Mouse (Mus musculus): ENCODE measurements around the gene Bmf. TPM values are rescaled to one million over a fixed set of nuclear protein-coding genes. Genes with fewer than 3 reads are reported as not detected.

Bmf gene
- polyA plus RNA-seq, 1 experiment from 2014 or later: 3.0 TPM

DNA sequence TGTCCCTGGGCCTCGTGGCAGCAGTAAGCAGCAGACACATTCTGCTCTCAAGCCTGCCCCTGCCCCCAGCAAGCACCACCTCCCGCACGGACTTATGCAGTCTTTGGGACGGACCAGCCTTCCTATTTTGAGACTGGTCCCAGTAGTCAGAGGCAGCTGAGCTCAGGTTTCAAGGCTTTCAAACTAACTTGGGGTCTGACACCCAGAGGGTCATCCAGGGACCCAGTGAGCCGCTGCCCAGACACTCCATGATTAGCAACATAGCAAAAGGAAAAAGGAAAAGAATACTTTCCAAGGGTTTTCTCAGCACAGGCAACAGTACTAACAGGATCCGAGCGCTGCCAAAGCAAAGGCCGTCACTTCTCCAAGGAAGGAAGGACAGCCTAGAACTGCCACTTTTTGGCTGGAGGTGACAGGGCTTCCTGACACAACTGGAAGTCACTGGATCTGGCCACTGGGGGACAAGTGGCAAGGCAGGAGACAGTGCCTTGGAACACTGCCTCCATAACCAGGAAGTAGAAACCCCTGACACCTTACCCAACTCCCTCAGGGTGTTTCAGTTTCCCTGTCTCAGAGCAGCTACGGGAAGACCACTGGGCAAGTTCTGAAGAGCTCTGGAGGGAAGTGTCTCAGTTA, 9.5 kb downstream of the Bmf start:
- Histone ChIP-seq H3K36me3 (ENCODE audit: control insufficient read depth, insufficient read depth, low read length) (no peaks in the 10 kb centered on the region), H3K4me3 (ENCODE audit: low read depth, low read length) (no peak overlapping the region), H3K9me3 (replicated peaks; ENCODE audit: control insufficient read depth, low read length) (no peaks in the 10 kb centered on the region), H3K27ac (ENCODE audit: low read depth, low read length) (no peak overlapping the region), H3K9ac (ENCODE audit: low read length) (no peak overlapping the region), H3K27me3 (replicated peaks; ENCODE audit: control insufficient read depth, insufficient read depth, low read length) (no peaks in the 10 kb centered on the region), H3K4me2 (ENCODE audit: low read length) (no peak overlapping the region), H3K4me1 (ENCODE audit: control insufficient read depth, insufficient read depth, low read length) (peaks cover 12% of the 10 kb centered on the region)
- 52% methylated on average over 9 of the region's 9 CpGs for WGBS
- ATAC-seq: no peak
- DNase-seq (ENCODE audit: low spot score): no peak

- no peaks in the 10 kb centered on the region for H3K9me3 ChIP-seq (replicated peaks; ENCODE audit: control insufficient read depth, low read length)
- no peaks in the 10 kb centered on the region for H3K36me3 ChIP-seq (ENCODE audit: control insufficient read depth, insufficient read depth, low read length)
- H3K27ac ChIP-seq (ENCODE audit: low read depth, low read length): no peak overlapping the region
- H3K4me2 ChIP-seq (ENCODE audit: low read length): no peak overlapping the region
- H3K27me3 ChIP-seq (replicated peaks; ENCODE audit: control insufficient read depth, insufficient read depth, low read length): no peaks in the 10 kb centered on the region
- ATAC-seq (no peak), DNase-seq (ENCODE audit: low spot score) (no peak)
- H3K4me1 ChIP-seq (ENCODE audit: control insufficient read depth, insufficient read depth, low read length): peaks cover 9% of the 10 kb centered on the region
- H3K9ac ChIP-seq (ENCODE audit: low read length): no peak overlapping the region
- no peak overlapping the region for H3K4me3 ChIP-seq (ENCODE audit: low read depth, low read length)
- WGBS: 67% methylated on average over 8 of the region's 8 CpGs
Observed at GRCm38 (mm10) chr2:118539040-118539439, 10.4 kb downstream of the Bmf start.

DNA sequence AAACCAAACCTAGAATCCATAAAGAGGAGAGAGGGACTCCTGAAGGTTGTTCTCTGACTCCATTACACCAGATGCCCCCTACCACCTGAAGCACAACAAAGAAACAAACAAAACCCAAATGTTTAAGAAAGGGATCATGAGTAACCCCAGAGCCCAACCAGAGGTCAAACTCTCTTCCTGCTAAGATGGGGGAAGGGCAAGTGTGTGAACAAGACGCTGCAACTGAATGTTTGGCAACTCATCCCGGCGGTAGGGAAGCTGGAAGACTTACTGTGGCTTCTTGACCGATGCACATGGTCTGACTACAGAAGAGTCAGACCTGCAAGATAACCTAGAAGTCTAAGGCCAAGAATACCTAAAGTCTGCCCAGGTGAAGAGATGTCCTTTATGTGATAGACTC, 12.3 kb downstream of the Bmf start:
- ATAC-seq (no peak), DNase-seq (ENCODE audit: low spot score) (no peak)
- Histone ChIP-seq H3K4me1 (ENCODE audit: control insufficient read depth, insufficient read depth, low read length) (peaks cover 12% of the 10 kb centered on the region), H3K4me2 (ENCODE audit: low read length) (no peak overlapping the region), H3K27ac (ENCODE audit: low read depth, low read length) (no peak overlapping the region), H3K9me3 (replicated peaks; ENCODE audit: control insufficient read depth, low read length) (no peaks in the 10 kb centered on the region), H3K9ac (ENCODE audit: low read length) (no peak overlapping the region), H3K27me3 (replicated peaks; ENCODE audit: control insufficient read depth, insufficient read depth, low read length) (no peaks in the 10 kb centered on the region), H3K36me3 (ENCODE audit: control insufficient read depth, insufficient read depth, low read length) (no peaks in the 10 kb centered on the region), H3K4me3 (ENCODE audit: low read depth, low read length) (no peak overlapping the region)
- WGBS: 57% methylated on average over 4 of the region's 4 CpGs

DNA sequence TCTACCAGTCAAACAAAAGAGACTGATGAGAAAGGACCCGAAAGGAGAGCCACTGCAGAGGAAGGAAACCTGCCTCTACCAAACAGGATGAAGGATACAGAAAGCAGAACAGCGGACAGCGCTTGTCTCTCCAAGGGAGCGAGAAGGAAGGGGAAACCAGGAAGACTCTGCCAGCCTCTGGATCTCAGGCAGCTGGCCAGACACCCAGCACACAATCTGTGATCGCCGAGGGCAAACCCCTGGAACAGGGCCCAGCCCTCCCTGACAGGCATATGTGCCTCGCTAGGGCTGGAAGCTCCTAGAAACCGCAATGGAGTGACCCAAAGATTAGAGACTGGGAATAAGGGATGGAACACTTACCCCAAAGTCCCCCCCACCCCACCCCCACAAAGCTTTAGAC, 12.9 kb downstream of the Bmf start:
- H3K4me2 ChIP-seq (ENCODE audit: low read length): no peak overlapping the region
- DNase-seq (ENCODE audit: low spot score): peak; percentile 49
- H3K9me3 ChIP-seq (replicated peaks; ENCODE audit: control insufficient read depth, low read length): no peaks in the 10 kb centered on the region
- 63% methylated on average over 8 of the region's 8 CpGs for WGBS
- H3K27ac ChIP-seq (ENCODE audit: low read depth, low read length): no peak overlapping the region
- ATAC-seq: no peak
- no peak overlapping the region for H3K4me3 ChIP-seq (ENCODE audit: low read depth, low read length)
- peaks cover 12% of the 10 kb centered on the region for H3K4me1 ChIP-seq (ENCODE audit: control insufficient read depth, insufficient read depth, low read length)
- no peaks in the 10 kb centered on the region for H3K27me3 ChIP-seq (replicated peaks; ENCODE audit: control insufficient read depth, insufficient read depth, low read length)
- H3K9ac ChIP-seq (ENCODE audit: low read length): no peak overlapping the region
- no peaks in the 10 kb centered on the region for H3K36me3 ChIP-seq (ENCODE audit: control insufficient read depth, insufficient read depth, low read length)

- Histone ChIP-seq H3K27ac (ENCODE audit: low read depth, low read length) (no peak overlapping the region), H3K27me3 (replicated peaks; ENCODE audit: control insufficient read depth, insufficient read depth, low read length) (no peaks in the 10 kb centered on the region), H3K36me3 (ENCODE audit: control insufficient read depth, insufficient read depth, low read length) (no peaks in the 10 kb centered on the region), H3K4me3 (ENCODE audit: low read depth, low read length) (no peak overlapping the region), H3K4me2 (ENCODE audit: low read length) (no peak overlapping the region), H3K9ac (ENCODE audit: low read length) (no peak overlapping the region), H3K4me1 (ENCODE audit: control insufficient read depth, insufficient read depth, low read length) (peaks cover 12% of the 10 kb centered on the region), H3K9me3 (replicated peaks; ENCODE audit: control insufficient read depth, low read length) (no peaks in the 10 kb centered on the region)
- WGBS: 79% methylated on average over 6 of the region's 6 CpGs
- ATAC-seq (no peak), DNase-seq (ENCODE audit: low spot score) (no peak)
Observed at GRCm38 (mm10) chr2:118536111-118536510, 13.4 kb downstream of the Bmf start.

DNA sequence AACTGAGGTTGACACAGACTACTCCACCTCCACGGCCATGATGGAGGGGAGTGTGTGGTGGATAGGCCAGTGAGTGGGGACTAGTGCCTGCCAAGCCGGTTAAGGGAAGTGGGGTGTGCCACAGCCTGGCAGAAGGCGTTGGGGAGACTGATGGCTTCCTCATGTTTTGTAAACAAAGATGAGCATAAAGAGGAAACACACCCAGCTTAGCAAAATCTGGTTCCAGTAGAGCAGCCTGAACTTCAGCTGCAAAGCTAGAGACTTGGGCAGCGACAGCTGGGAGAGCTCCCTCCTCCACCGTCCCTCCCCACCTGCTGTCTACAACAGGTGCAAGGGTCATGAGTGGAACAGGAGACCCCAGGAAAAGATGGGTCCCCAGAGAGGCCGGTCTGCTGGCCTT, 15.5 kb downstream of the Bmf start:
- peaks cover 15% of the 10 kb centered on the region for H3K4me1 ChIP-seq (ENCODE audit: control insufficient read depth, insufficient read depth, low read length)
- WGBS: 65% methylated on average over 6 of the region's 6 CpGs

DNA sequence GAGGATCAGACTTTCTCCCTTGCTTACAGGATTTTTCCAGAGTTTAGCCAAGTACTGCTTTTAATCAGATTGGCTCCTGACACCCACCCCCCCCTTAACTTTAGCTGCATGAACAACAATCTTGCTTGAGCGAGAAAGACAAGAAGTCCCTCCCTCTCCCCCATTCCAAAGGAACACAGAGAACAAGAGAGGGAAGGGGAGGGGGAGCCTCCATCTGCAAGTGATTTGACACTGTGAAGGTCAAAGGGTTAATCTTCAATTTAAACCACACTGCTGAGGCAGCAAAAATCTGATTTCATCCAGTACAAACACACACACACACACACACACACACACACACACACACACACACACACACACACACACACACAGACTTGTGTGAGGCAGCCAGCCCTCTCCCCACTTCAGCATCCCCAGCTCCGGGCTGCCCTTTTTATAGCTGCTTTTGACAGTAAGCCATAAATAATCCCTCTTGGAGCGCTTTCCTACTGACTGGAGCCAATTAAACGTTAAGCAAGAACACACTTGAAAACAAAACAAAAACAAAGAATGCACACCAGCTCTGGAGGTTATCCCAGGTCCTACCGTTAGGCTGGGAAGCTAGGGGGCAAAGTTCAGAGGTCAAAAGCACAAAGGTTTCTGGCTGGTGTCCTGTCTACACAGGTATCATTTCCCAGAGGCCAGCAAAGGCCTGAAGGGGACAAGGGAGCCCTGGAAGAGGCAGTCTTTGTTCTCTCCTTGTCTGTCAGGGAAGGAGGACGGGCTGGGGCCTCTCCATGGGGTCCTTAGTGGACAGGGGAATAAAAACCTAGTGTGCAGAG, 16.4 kb downstream of the Bmf start:
- ATAC-seq (peak; percentile 66), DNase-seq (ENCODE audit: low spot score) (peak; percentile 79)
- Histone ChIP-seq H3K27ac (ENCODE audit: low read depth, low read length) (peak overlapping the region; percentile 33; the same call in 1 of the 2 replicates), H3K4me3 (ENCODE audit: low read depth, low read length) (no peak overlapping the region), H3K4me2 (ENCODE audit: low read length) (no peak overlapping the region), H3K9me3 (replicated peaks; ENCODE audit: control insufficient read depth, low read length) (no peaks in the 10 kb centered on the region), H3K9ac (ENCODE audit: low read length) (peak overlapping the region; percentile 5; the same call in 1 of the 2 replicates), H3K27me3 (replicated peaks; ENCODE audit: control insufficient read depth, insufficient read depth, low read length) (no peaks in the 10 kb centered on the region), H3K4me1 (ENCODE audit: control insufficient read depth, insufficient read depth, low read length) (peaks cover 15% of the 10 kb centered on the region), H3K36me3 (ENCODE audit: control insufficient read depth, insufficient read depth, low read length) (no peaks in the 10 kb centered on the region)
- WGBS: 6% methylated on average over 6 of the region's 6 CpGs

More for the DNA sequence above, 15.5 kb downstream of the Bmf start:
- DNase-seq (ENCODE audit: low spot score): no peak
- H3K4me2 ChIP-seq (ENCODE audit: low read length): no peak overlapping the region
- no peak for ATAC-seq
- H3K9me3 ChIP-seq (replicated peaks; ENCODE audit: control insufficient read depth, low read length): no peaks in the 10 kb centered on the region
- peak overlapping the region; percentile 14; the same call in 1 of the 2 replicates for H3K27ac ChIP-seq (ENCODE audit: low read depth, low read length)
- no peak overlapping the region for H3K4me3 ChIP-seq (ENCODE audit: low read depth, low read length)
- no peak overlapping the region for H3K9ac ChIP-seq (ENCODE audit: low read length)
- H3K27me3 ChIP-seq (replicated peaks; ENCODE audit: control insufficient read depth, insufficient read depth, low read length): no peaks in the 10 kb centered on the region
- H3K36me3 ChIP-seq (ENCODE audit: control insufficient read depth, insufficient read depth, low read length): no peaks in the 10 kb centered on the region

DNA sequence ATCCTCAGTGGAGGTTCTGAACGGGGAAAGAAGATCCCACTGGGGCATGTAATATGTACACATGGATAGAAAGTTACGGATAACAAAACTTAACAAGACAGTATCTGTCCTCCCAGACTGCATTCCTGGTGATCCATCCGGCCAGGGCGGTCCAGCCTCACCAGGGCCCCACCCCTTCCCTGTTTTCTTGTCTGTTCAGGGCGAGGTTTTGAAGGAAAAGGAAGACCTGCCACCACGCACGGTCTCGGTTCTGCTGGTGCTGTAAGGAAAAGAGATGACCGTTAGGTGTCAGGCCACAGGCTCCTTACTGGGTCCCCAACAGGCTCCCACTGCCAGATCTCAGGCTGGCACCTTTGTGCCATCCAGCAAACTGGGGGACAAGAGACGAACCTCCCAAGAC, 17.1 kb downstream of the Bmf start:
- 34% methylated on average over 10 of the region's 10 CpGs for WGBS
- H3K27me3 ChIP-seq (replicated peaks; ENCODE audit: control insufficient read depth, insufficient read depth, low read length): no peaks in the 10 kb centered on the region
- no peaks in the 10 kb centered on the region for H3K9me3 ChIP-seq (replicated peaks; ENCODE audit: control insufficient read depth, low read length)
- H3K9ac ChIP-seq (ENCODE audit: low read length): no peak overlapping the region; the same call in 1 of the 2 replicates
- H3K27ac ChIP-seq (ENCODE audit: low read depth, low read length): peak overlapping the region; percentile 33; the same call in 1 of the 2 replicates
- ATAC-seq (no peak; the same call in 1 of the 2 replicates), DNase-seq (ENCODE audit: low spot score) (no peak)
- H3K4me1 ChIP-seq (ENCODE audit: control insufficient read depth, insufficient read depth, low read length): peaks cover 15% of the 10 kb centered on the region
- no peaks in the 10 kb centered on the region for H3K36me3 ChIP-seq (ENCODE audit: control insufficient read depth, insufficient read depth, low read length)
- no peak overlapping the region for H3K4me3 ChIP-seq (ENCODE audit: low read depth, low read length)
- H3K4me2 ChIP-seq (ENCODE audit: low read length): no peak overlapping the region

All from forebrain, embryonic 14.5 days (tissue).